Mouse (Mus musculus): Measurements from ENCODE around the gene Coq7. TPM values are rescaled to one million over a fixed set of nuclear protein-coding genes. Genes with fewer than 3 reads are reported as not detected.

Coq7 gene
- polyA plus RNA-seq, 1 experiment from 2014 or later: 107 TPM

DNA sequence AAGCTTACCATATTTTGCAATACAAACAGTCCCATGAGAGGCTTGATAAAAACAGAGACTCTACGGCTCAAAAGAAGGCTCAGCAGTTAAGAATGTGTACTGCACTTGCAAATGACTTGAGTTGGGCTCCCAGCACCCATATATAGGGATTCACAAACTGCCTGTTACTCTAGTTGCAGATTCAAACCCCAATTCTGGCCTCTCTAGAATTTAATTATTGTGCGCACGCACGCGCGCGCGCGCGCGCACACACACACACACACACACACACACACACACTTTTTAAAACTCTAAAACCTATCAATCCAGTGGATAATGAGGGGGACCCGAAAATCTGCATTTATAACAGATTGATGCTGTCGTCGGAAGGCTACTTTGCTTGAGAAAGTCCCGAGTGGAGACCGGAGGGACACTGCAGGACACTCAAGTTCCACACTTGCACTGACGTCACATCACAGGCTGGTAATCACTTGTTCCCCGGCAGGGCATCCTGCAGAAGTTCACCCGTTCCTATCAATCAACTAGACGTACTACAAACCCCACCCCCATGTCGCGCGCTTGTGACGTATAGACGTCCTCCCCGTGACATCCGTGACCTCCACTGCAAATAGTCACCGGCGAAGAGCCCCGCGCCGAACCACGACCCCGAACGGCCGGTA, 508 bp downstream of the Coq7 start:
- H3K27me3 ChIP-seq (replicated peaks): no peaks in the 10 kb centered on the region
- peaks cover 9% of the 10 kb centered on the region; the same call in 1 of the 2 replicates for H3K36me3 ChIP-seq
- H3K9me3 ChIP-seq (replicated peaks): no peaks in the 10 kb centered on the region
- peak overlapping the region; percentile 68 for H3K4me3 ChIP-seq (replicated peaks)
- peak overlapping the region; percentile 99 for H3K27ac ChIP-seq (replicated peaks)
- H3K4me1 ChIP-seq: 0 out of 2 replicates have a peak, but pooled peaks cover 3% of the 10 kb centered on the region
- peak; percentile 95 for ATAC-seq (ENCODE audit: low FRiP score)
- under 1% methylated on average over 36 of the region's 36 CpGs for whole genome bisulfite sequencing
- H3K9ac ChIP-seq (replicated peaks): peak overlapping the region; percentile 73
- H3K4me2 ChIP-seq: peak overlapping the region; percentile 72

DNA sequence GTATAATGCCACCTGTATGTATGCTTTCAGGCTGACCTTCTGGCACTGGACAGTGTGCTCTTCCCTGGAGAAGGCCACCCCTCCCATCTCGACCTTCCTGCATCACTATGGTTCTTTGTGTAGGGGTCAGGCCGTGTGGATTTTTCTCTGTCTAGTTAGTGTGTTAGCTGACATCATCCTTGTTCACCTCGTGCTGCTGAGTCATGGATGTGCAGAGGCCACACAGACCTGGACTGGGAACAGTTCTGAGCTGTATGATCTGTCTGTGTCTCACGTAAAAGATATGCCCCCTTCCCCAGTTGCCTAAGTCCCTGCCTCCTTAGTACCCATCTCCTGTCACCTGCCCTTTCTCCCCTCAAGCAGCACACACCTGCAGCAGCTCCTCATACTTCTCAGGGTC, 6.2 kb downstream of the Coq7 start:
- Histone ChIP-seq H3K36me3 (peaks cover 27% of the 10 kb centered on the region), H3K27ac (replicated peaks) (no peak overlapping the region), H3K4me3 (replicated peaks) (no peak overlapping the region), H3K27me3 (replicated peaks) (no peaks in the 10 kb centered on the region), H3K4me2 (no peak overlapping the region), H3K9me3 (replicated peaks) (no peaks in the 10 kb centered on the region), H3K9ac (replicated peaks) (no peak overlapping the region), H3K4me1 (no peaks in the 10 kb centered on the region)
- whole genome bisulfite sequencing: 87% methylated on average over 4 of the region's 4 CpGs
- ATAC-seq (ENCODE audit: low FRiP score): no peak

DNA sequence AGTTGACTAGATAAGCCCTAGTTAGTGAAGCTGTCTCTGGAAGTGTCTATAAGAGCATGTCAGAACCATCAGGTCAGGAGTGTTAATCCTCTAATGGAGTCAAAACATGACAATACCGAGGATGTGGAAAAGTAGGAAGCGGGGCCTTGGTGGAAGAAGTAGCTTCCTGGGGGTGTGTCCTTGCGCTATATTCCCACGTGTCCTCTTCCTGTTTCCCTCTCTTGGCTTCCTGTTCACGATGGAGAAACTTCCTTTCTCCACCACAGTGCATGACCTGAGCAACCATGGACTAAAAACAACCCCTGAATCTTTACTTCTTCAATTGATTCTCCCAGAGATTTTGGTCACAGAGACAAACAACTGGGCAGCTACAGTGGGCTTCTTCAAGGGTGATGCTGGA, 11.1 kb downstream of the Coq7 start:
- Histone ChIP-seq H3K36me3 (peaks cover 15% of the 10 kb centered on the region), H3K9me3 (replicated peaks) (no peaks in the 10 kb centered on the region), H3K9ac (replicated peaks) (no peak overlapping the region), H3K27me3 (replicated peaks) (no peaks in the 10 kb centered on the region), H3K4me3 (replicated peaks) (no peak overlapping the region), H3K27ac (replicated peaks) (no peak overlapping the region), H3K4me2 (no peak overlapping the region), H3K4me1 (peaks cover 6% of the 10 kb centered on the region; the same call in 1 of the 2 replicates)
- ATAC-seq (ENCODE audit: low FRiP score): no peak
- 92% methylated on average over 5 of the region's 5 CpGs for WGBS

GRCm38 (mm10) chr7:118519661-118520060, 13.5 kb downstream of the Coq7 start:
- Histone ChIP-seq H3K36me3 (no peaks in the 10 kb centered on the region), H3K4me2 (no peak overlapping the region), H3K27ac (replicated peaks) (no peak overlapping the region), H3K4me3 (replicated peaks) (no peak overlapping the region), H3K9me3 (replicated peaks) (no peaks in the 10 kb centered on the region), H3K4me1 (peaks cover 6% of the 10 kb centered on the region; the same call in 1 of the 2 replicates), H3K27me3 (replicated peaks) (no peaks in the 10 kb centered on the region), H3K9ac (replicated peaks) (no peak overlapping the region)
- ATAC-seq (ENCODE audit: low FRiP score): no peak
- whole genome bisulfite sequencing: 80% methylated on average over 8 of the region's 8 CpGs

DNA sequence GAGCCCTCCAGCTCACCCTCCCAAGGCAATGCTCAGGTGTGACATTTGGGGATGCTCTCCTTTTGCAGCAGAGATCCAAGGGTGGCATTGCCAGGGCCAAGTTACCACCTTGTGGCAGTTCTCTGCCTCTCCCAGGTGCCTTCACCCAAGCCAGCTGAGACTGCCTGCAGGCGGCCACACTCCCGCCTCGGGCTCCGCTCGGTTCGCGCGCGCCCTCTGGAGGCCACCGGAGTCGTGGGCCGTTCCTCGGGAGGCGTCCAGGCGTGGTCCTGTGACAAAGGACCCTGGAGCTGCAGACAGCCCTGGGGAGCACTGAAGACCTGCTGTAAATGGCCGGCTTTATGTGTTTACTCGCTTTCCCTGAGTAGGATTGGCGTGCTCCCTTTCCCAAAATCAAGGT, 14.5 kb downstream of the Coq7 start:
- Histone ChIP-seq H3K4me2 (peak overlapping the region; percentile 32), H3K4me1 (peaks cover 6% of the 10 kb centered on the region; the same call in 1 of the 2 replicates), H3K27ac (replicated peaks) (no peak overlapping the region), H3K36me3 (no peaks in the 10 kb centered on the region), H3K9me3 (replicated peaks) (no peaks in the 10 kb centered on the region), H3K27me3 (replicated peaks) (no peaks in the 10 kb centered on the region), H3K4me3 (replicated peaks) (no peak overlapping the region), H3K9ac (replicated peaks) (no peak overlapping the region)
- ATAC-seq (ENCODE audit: low FRiP score): peak; percentile 76; the same call in 1 of the 2 replicates
- WGBS: 3% methylated on average over 18 of the region's 18 CpGs

DNA sequence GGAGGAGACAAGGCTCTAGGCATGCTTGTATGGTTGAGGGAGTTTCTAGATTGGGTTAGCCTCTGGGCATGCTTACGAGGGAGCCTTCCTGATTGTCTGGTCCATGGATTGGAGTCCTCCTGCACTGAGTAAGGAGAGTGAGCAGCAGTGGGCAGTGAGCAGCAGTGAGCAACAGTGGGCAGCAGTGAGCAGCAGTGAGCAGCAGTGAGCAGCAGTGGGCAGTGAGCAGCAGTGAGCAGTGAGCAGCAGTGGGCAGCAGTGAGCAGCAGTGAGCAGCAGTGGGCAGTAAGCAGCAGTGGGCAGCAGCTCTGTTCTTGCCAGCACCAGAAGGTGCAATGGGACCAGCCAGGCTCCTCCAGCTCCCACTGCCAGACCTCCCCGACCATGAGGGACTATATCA, 15.3 kb downstream of the Coq7 start:
- Histone ChIP-seq H3K4me2 (no peak overlapping the region), H3K27me3 (replicated peaks) (no peaks in the 10 kb centered on the region), H3K4me3 (replicated peaks) (no peak overlapping the region), H3K27ac (replicated peaks) (no peak overlapping the region), H3K9ac (replicated peaks) (no peak overlapping the region), H3K9me3 (replicated peaks) (no peaks in the 10 kb centered on the region), H3K4me1 (peaks cover 6% of the 10 kb centered on the region; the same call in 1 of the 2 replicates), H3K36me3 (no peaks in the 10 kb centered on the region)
- no peak for ATAC-seq (ENCODE audit: low FRiP score)
- 75% methylated on average over 2 of the region's 2 CpGs for WGBS

DNA sequence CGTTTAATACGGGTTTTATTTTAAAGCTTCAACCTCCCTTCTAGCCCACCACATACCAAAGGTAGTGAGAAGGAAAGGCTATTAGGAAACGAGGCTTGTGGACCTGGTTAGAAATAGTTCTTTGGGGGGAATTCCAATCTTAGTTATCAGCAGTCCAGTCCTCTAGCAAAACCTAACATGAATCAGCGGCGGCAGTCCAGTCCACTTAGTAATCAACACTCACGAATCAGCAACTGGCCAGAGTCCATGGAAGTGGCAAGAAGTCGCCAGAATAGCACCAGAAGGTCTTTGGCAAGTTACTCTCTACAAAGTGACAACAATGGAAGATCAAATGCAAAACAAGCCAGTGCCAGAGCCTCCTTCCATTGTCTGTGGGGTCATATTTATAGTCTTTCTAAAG, 24.6 kb downstream of the Coq7 start:
- H3K4me1 ChIP-seq: no peaks in the 10 kb centered on the region
- H3K36me3 ChIP-seq: no peaks in the 10 kb centered on the region
- H3K9me3 ChIP-seq (replicated peaks): no peaks in the 10 kb centered on the region
- 80% methylated on average over 7 of the region's 7 CpGs for WGBS
- no peak overlapping the region for H3K4me3 ChIP-seq (replicated peaks)
- ATAC-seq (ENCODE audit: low FRiP score): no peak
- H3K27me3 ChIP-seq (replicated peaks): no peaks in the 10 kb centered on the region
- H3K9ac ChIP-seq (replicated peaks): no peak overlapping the region
- no peak overlapping the region for H3K4me2 ChIP-seq
- H3K27ac ChIP-seq (replicated peaks): no peak overlapping the region

- H3K4me3 ChIP-seq (replicated peaks): no peak overlapping the region
- no peak overlapping the region for H3K9ac ChIP-seq (replicated peaks)
- H3K9me3 ChIP-seq (replicated peaks): no peaks in the 10 kb centered on the region
- H3K4me1 ChIP-seq: no peaks in the 10 kb centered on the region
- no peak overlapping the region for H3K27ac ChIP-seq (replicated peaks)
- H3K36me3 ChIP-seq: no peaks in the 10 kb centered on the region
- H3K4me2 ChIP-seq: no peak overlapping the region
- 73% methylated on average over 4 of the region's 4 CpGs for WGBS
- no peaks in the 10 kb centered on the region for H3K27me3 ChIP-seq (replicated peaks)
- ATAC-seq (ENCODE audit: low FRiP score): no peak
Measured at GRCm38 (mm10) chr7:118503844-118504243, 29.3 kb downstream of the Coq7 start.

GRCm38 (mm10) chr7:118502333-118502732, 30.8 kb downstream of the Coq7 start:
- H3K4me2 ChIP-seq: peak overlapping the region; percentile 13; the same call in 1 of the 2 replicates
- no peaks in the 10 kb centered on the region for H3K36me3 ChIP-seq
- no peak overlapping the region for H3K4me3 ChIP-seq (replicated peaks)
- no peaks in the 10 kb centered on the region for H3K27me3 ChIP-seq (replicated peaks)
- no peak for ATAC-seq (ENCODE audit: low FRiP score)
- H3K9ac ChIP-seq (replicated peaks): no peak overlapping the region
- no peaks in the 10 kb centered on the region for H3K4me1 ChIP-seq
- WGBS: 73% methylated on average over 8 of the region's 8 CpGs
- no peak overlapping the region for H3K27ac ChIP-seq (replicated peaks)
- H3K9me3 ChIP-seq (replicated peaks): no peaks in the 10 kb centered on the region

- Histone ChIP-seq H3K27ac (replicated peaks) (no peak overlapping the region), H3K4me1 (no peaks in the 10 kb centered on the region), H3K27me3 (replicated peaks) (0 out of 2 replicates have a peak, but pooled peaks cover under 1% of the 10 kb centered on the region), H3K4me2 (no peak overlapping the region), H3K4me3 (replicated peaks) (no peak overlapping the region), H3K9ac (replicated peaks) (no peak overlapping the region), H3K9me3 (replicated peaks) (no peaks in the 10 kb centered on the region), H3K36me3 (no peaks in the 10 kb centered on the region)
- ATAC-seq (ENCODE audit: low FRiP score): no peak
- WGBS: 79% methylated on average over 7 of the region's 7 CpGs
Measured at GRCm38 (mm10) chr7:118499784-118500435, 33.2 kb downstream of the Coq7 start.

DNA sequence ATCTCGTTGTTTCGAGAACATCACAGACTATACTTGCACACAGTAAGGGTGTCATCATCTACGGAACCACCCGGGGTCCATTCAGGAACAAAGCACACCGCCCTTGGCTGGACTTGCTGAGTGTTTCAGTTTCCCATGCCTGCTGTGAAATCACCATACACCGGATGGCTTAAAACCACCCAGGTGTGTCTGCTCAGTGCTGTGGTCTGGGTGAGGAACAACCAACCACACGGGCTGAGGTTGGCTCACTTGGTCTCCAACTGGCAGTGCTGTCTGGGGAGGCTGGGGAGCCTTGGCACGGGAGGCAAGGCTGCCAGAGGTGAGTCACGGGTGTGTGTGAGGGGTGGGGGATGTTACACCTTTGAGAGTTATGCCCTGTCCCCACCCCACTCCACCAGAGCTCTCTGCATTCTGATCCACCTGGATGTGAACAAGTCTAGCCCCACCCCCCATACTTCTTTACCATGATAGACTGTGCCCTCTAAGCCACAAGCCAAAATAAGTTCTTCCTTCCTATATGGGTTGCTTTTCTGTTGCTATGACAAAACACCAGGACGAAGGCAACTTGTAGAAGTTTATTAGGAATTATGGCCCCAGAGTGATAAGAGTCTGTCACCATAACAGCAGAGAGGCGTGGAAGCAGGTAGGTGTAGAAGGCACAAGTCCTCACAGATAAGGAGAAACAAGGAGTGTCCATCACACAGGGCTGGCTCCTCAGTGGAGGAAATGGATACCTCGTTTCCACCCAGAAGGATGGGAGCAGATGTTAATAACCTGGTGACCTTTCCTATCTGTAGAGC, 34.0 kb downstream of the Coq7 start:
- 86% methylated on average over 12 of the region's 12 CpGs for WGBS
- H3K36me3 ChIP-seq: no peaks in the 10 kb centered on the region
- no peaks in the 10 kb centered on the region for H3K4me1 ChIP-seq
- no peak overlapping the region for H3K4me3 ChIP-seq (replicated peaks)
- 0 out of 2 replicates have a peak, but pooled peaks cover 4% of the 10 kb centered on the region for H3K27me3 ChIP-seq (replicated peaks)
- no peak for ATAC-seq (ENCODE audit: low FRiP score)
- H3K9me3 ChIP-seq (replicated peaks): no peaks in the 10 kb centered on the region
- H3K4me2 ChIP-seq: no peak overlapping the region
- H3K9ac ChIP-seq (replicated peaks): no peak overlapping the region
- H3K27ac ChIP-seq (replicated peaks): no peak overlapping the region
